Mouse (Mus musculus) liver, postnatal 0 days (tissue): ENCODE measurements around the gene Serpina3j.
"Not testable (repeated sequence)": the region's sequence is repeated elsewhere in the genome, so short reads cannot be mapped to it uniquely, and the experiment has no call there.

Source experiments
- CTCF ChIP-seq: sonication (generic); IDR thresholded peaks from 2 replicates; pipeline ENCODE4 v1.5.1; 2016; ENCODE audit warnings: antibody characterized with exemption, low read depth
- EP300 ChIP-seq: IDR thresholded peaks from 2 replicates; pipeline ENCODE4 v1.6.1; 2016; ENCODE audit warnings: antibody characterized with exemption, low read depth, mild to moderate bottlenecking

- TF ChIP-seq EP300 = peak; percentile 36; the same call in 1 of the 2 replicates
- not testable (repeated sequence) for TF ChIP-seq CTCF
These were observed 23.9 kb downstream of the Serpina3j start, which contains the start of the genes Serpina3k and Serpina3m for GRCm38 (mm10) chr12:104338226-104338625.
